Mouse (Mus musculus) liver, postnatal 0 days (tissue): Measurements from ENCODE around the gene Smyd3. TPM values are rescaled to one million over a fixed set of nuclear protein-coding genes. Genes with fewer than 3 reads are reported as not detected.

Experiments used
- ATAC-seq: fragments of 200-750 bp; cut with Nextera tagmentation; 2 replicates; pipeline ENCODE4 v1.8.0; 2017; ENCODE audit warnings: mild to moderate bottlenecking, moderate library complexity
- DNase-seq: peaks from one replicate; pipeline ENCODE4 v3.0.0-alpha.2; 2016
- H3K27ac ChIP-seq: fragments of 300-500 bp; sonication (generic); 2 replicates; pipeline ENCODE4 v1.5.1; 2014; ENCODE audit warnings: antibody characterized with exemption, moderate library complexity, mild to moderate bottlenecking, low read depth
- H3K27me3 ChIP-seq: fragments of 300-500 bp; sonication (generic); 2 replicates; pipeline ENCODE4 v1.6.1; 2014; ENCODE audit warnings: low read length, control low read depth, mixed read lengths; ENCODE audit not compliant: insufficient read depth
- H3K36me3 ChIP-seq: fragments of 300-500 bp; sonication (generic); replicated peaks from 2 replicates; pipeline ENCODE4 v1.6.1; 2014; ENCODE audit warnings: mild to moderate bottlenecking, control low read depth, low read length, moderate library complexity, mixed read lengths; ENCODE audit not compliant: insufficient read depth
- H3K4me1 ChIP-seq: fragments of 300-500 bp; sonication (generic); 2 replicates; pipeline ENCODE4 v1.6.1; 2014; ENCODE audit warnings: antibody characterized with exemption, mild to moderate bottlenecking, control low read depth; ENCODE audit not compliant: insufficient read depth
- H3K4me2 ChIP-seq: fragments of 300-500 bp; sonication (generic); 2 replicates; pipeline ENCODE4 v1.6.1; 2014; ENCODE audit warnings: low read depth, mild to moderate bottlenecking, low read length, moderate library complexity, mixed read lengths
- H3K4me3 ChIP-seq: fragments of 300-500 bp; sonication (generic); 2 replicates; pipeline ENCODE4 v1.5.1; 2014; ENCODE audit warnings: low read depth, low read length
- H3K9ac ChIP-seq: fragments of 300-500 bp; sonication (generic); replicated peaks from 2 replicates; pipeline ENCODE4 v1.6.1; 2014; ENCODE audit warnings: mild to moderate bottlenecking, moderate library complexity
- H3K9me3 ChIP-seq: fragments of 300-500 bp; sonication (generic); 2 replicates; pipeline ENCODE4 v1.6.1; 2016; ENCODE audit warnings: mild to moderate bottlenecking, control low read depth, low read length, mixed read lengths
- CTCF ChIP-seq: sonication (generic); IDR thresholded peaks from 2 replicates; pipeline ENCODE4 v1.5.1; 2016; ENCODE audit warnings: antibody characterized with exemption, low read depth
- EP300 ChIP-seq: IDR thresholded peaks from 2 replicates; pipeline ENCODE4 v1.6.1; 2016; ENCODE audit warnings: antibody characterized with exemption, low read depth, mild to moderate bottlenecking
- WGBS: fragments of 180-500 bp; shearing (Covaris S2); extraction: QIAGEN DNeasy Blood & Tissue Kit; methylation state at CpG from one replicate; pipeline ENCODE4 v1.1.7; 2014; ENCODE audit not compliant: insufficient replicate concordance; 5-methylcytosine and 5-hydroxymethylcytosine counted together
- polyA plus RNA-seq: library from polyadenylated mRNA; unstranded; fragments of >200 nt; fragmentation: Nextera tagmentation; extraction: Ambion mirVana; gene quantifications from 2 replicates; pipeline ENCODE4 v1.2.1, GENCODE M21; 2015

Gene Smyd3
- polyA plus RNA-seq, 1 experiment from 2014 or later, result 5.1 TPM

- H3K4me3 ChIP-seq, result no peak overlapping the region
- 81% methylated on average over 4 of the region's 4 CpGs for WGBS
- no peaks in the 10 kb centered on the region for H3K27me3 ChIP-seq
- no peaks in the 10 kb centered on the region for H3K9me3 ChIP-seq
- no peak for DNase-seq
- TF ChIP-seq EP300, result no peak
- TF ChIP-seq CTCF, result no peak
- H3K27ac ChIP-seq, result no peak overlapping the region
- no peak for ATAC-seq
- no peaks in the 10 kb centered on the region for H3K36me3 ChIP-seq
- H3K9ac ChIP-seq, result no peak overlapping the region
- no peak overlapping the region for H3K4me2 ChIP-seq
- H3K4me1 ChIP-seq, result no peaks in the 10 kb centered on the region
These were observed 505.6 kb downstream of the Smyd3 start for GRCm38 (mm10) chr1:179012273-179012672.

GRCm38 (mm10) chr1:179010756-179011155 lies 507.1 kb downstream of the Smyd3 start:
- Histone ChIP-seq H3K27ac (no peak overlapping the region; the same call in 1 of the 2 replicates), H3K36me3 (no peaks in the 10 kb centered on the region), H3K4me1 (no peaks in the 10 kb centered on the region), H3K4me3 (no peak overlapping the region), H3K27me3 (no peaks in the 10 kb centered on the region), H3K9me3 (no peaks in the 10 kb centered on the region), H3K4me2 (no peak overlapping the region), H3K9ac (no peak overlapping the region)
- ATAC-seq (no peak), DNase-seq (no peak)
- 72% methylated on average over 3 of the region's 3 CpGs for WGBS
- TF ChIP-seq EP300, result no peak

- H3K27me3 ChIP-seq, result no peaks in the 10 kb centered on the region
- no peak for ATAC-seq
- H3K4me1 ChIP-seq, result no peaks in the 10 kb centered on the region
- DNase-seq, result no peak
- H3K36me3 ChIP-seq, result no peaks in the 10 kb centered on the region
- H3K9ac ChIP-seq, result no peak overlapping the region
- H3K4me2 ChIP-seq, result no peak overlapping the region
- 75% methylated on average over 3 of the region's 3 CpGs for WGBS
- no peaks in the 10 kb centered on the region for H3K9me3 ChIP-seq
- H3K4me3 ChIP-seq, result no peak overlapping the region
- no peak for TF ChIP-seq EP300
- no peak for TF ChIP-seq CTCF
- no peak overlapping the region for H3K27ac ChIP-seq
These were observed 507.9 kb downstream of the Smyd3 start for GRCm38 (mm10) chr1:179009911-179010310.

- no peak overlapping the region for H3K27ac ChIP-seq
- no peak for DNase-seq
- no peaks in the 10 kb centered on the region for H3K36me3 ChIP-seq
- WGBS, result 77% methylated on average over 7 of the region's 7 CpGs
- no peaks in the 10 kb centered on the region for H3K27me3 ChIP-seq
- no peaks in the 10 kb centered on the region for H3K9me3 ChIP-seq
- H3K4me2 ChIP-seq, result no peak overlapping the region
- H3K9ac ChIP-seq, result no peak overlapping the region
- no peak for TF ChIP-seq CTCF
- no peak for TF ChIP-seq EP300
- ATAC-seq, result no peak
- no peak overlapping the region for H3K4me3 ChIP-seq
- no peaks in the 10 kb centered on the region for H3K4me1 ChIP-seq
These were observed 513.5 kb downstream of the Smyd3 start for GRCm38 (mm10) chr1:179004133-179004866.

GRCm38 (mm10) chr1:179003406-179004132 lies 514.3 kb downstream of the Smyd3 start:
- 80% methylated on average over 5 of the region's 5 CpGs for WGBS
- DNase-seq (no peak), ATAC-seq (no peak)
- H3K4me2 ChIP-seq, result no peak overlapping the region
- H3K27ac ChIP-seq, result no peak overlapping the region
- H3K9ac ChIP-seq, result no peak overlapping the region
- H3K27me3 ChIP-seq, result no peaks in the 10 kb centered on the region
- TF ChIP-seq EP300, result no peak
- no peak for TF ChIP-seq CTCF
- H3K4me3 ChIP-seq, result no peak overlapping the region
- H3K9me3 ChIP-seq, result no peaks in the 10 kb centered on the region
- H3K36me3 ChIP-seq, result no peaks in the 10 kb centered on the region
- H3K4me1 ChIP-seq, result no peaks in the 10 kb centered on the region

GRCm38 (mm10) chr1:178999876-179000528 lies 517.8 kb downstream of the Smyd3 start:
- no peak overlapping the region for H3K4me3 ChIP-seq
- no peak overlapping the region for H3K27ac ChIP-seq
- H3K36me3 ChIP-seq, result no peaks in the 10 kb centered on the region
- 71% methylated on average over 9 of the region's 9 CpGs for WGBS
- no peak overlapping the region for H3K4me2 ChIP-seq
- TF ChIP-seq CTCF, result no peak
- no peak for TF ChIP-seq EP300
- H3K27me3 ChIP-seq, result no peaks in the 10 kb centered on the region
- no peak for ATAC-seq
- H3K9ac ChIP-seq, result no peak overlapping the region
- no peaks in the 10 kb centered on the region for H3K9me3 ChIP-seq
- H3K4me1 ChIP-seq, result no peaks in the 10 kb centered on the region
- DNase-seq, result no peak
